Mouse (Mus musculus) cerebellum, postnatal 14 days (tissue): Measurements from ENCODE around the gene Zfp653.

Experiments used
- DNase-seq, 2 experiments: peaks; one replicate each; pipeline ENCODE4 v3.0.0; 2021; ENCODE audit warnings: mixed read lengths in 2 of 2

Zfp653 gene

GRCm38 (mm10) chr9:22028467-22028866 lies 42.7 kb downstream of the Zfp653 start:
- DNase-seq = no peak

GRCm38 (mm10) chr9:22024592-22024991 lies 46.6 kb downstream of the Zfp653 start:
- no peak for DNase-seq

GRCm38 (mm10) chr9:22017208-22017825 lies 53.9 kb downstream of the Zfp653 start:
- DNase-seq = peak; percentile 71 to 83

- DNase-seq = peak in 1 of 2 experiments; percentile 41
Observed at GRCm38 (mm10) chr9:22016245-22016644, 54.9 kb downstream of the Zfp653 start.

- peak; percentile 41 to 61 for DNase-seq
Observed at GRCm38 (mm10) chr9:22012731-22013130, 58.4 kb downstream of the Zfp653 start.

- DNase-seq = no peak
Observed at GRCm38 (mm10) chr9:22011055-22011454, 60.1 kb downstream of the Zfp653 start.
